In the genomic region with DNA sequence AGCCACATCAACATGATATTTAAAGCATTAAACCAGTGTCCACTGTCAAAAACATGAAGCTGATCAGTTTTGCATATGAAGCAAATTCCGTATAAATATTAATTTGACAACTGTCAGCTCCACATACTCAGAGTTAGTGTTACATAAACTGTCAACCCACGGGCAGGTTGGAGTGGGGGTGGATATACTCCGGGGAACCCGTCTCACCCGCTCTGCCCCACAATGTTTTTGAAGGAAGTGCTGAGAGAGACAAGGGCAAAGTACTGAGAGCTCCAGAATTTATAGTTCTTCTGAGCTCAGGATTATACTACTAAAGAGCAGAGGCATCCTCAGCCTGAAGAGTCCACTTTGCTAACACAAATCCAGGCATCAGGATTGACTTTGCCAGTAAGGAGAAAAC, we compare ENCODE assay signal across 21 mouse cellular contexts.
DNase-seq lines count a peak whose midpoint lies in the region; ATAC-seq and TF ChIP-seq lines count a peak whose summit lies in the region.
"Had no signal": no experiment of that assay in that cellular context is flagged by ENCODE, and none has a peak within 500 bp of the region (broad histone marks: within the 10 kb centered on the region; RNA-seq: fewer than 3 reads in every experiment).

No protein-coding gene starts in this region.

- H3K4me3 ChIP-seq in hindbrain, postnatal 0 days (ENCODE audit: low read length), result no peak overlapping the region
- H3K4me3 ChIP-seq: embryonic facial prominence, embryonic 15.5 days; limb, embryonic 13.5 days; liver, embryonic 12.5 days; midbrain, embryonic 10.5 days; stomach, embryonic 15.5 days had no signal

- no peaks in the 10 kb centered on the region for H3K9me3 ChIP-seq in hindbrain, postnatal 0 days (ENCODE audit: low read length)
- H3K9me3 ChIP-seq: embryonic facial prominence, embryonic 15.5 days; limb, embryonic 13.5 days; liver, embryonic 12.5 days; midbrain, embryonic 10.5 days; stomach, embryonic 15.5 days had no signal

- no peak for TF ChIP-seq CTCF in hindbrain, postnatal 0 days (IDR thresholded peaks at IDR 0.05; ENCODE audit: low read depth)

- no peaks in the 10 kb centered on the region for H3K36me3 ChIP-seq in hindbrain, postnatal 0 days (ENCODE audit: insufficient read depth, low read length)
- H3K36me3 ChIP-seq: embryonic facial prominence, embryonic 15.5 days; limb, embryonic 13.5 days; liver, embryonic 12.5 days; midbrain, embryonic 10.5 days; stomach, embryonic 15.5 days had no signal

- no peak overlapping the region for H3K9ac ChIP-seq in hindbrain, postnatal 0 days (replicated peaks; ENCODE audit: low read length)
- H3K9ac ChIP-seq: embryonic facial prominence, embryonic 15.5 days; limb, embryonic 13.5 days; liver, embryonic 12.5 days; stomach, embryonic 15.5 days had no signal

- no peak overlapping the region for H3K4me2 ChIP-seq in hindbrain, postnatal 0 days (ENCODE audit: low read depth, low read length)
- H3K4me2 ChIP-seq: embryonic facial prominence, embryonic 15.5 days; heart, embryonic 11.5 days; limb, embryonic 13.5 days; liver, embryonic 12.5 days; stomach, embryonic 15.5 days had no signal

- DNase-seq in frontal cortex, postnatal 10 days (ENCODE audit: low spot score in 2 of 2), result no peak
- DNase-seq in layer of hippocampus, adult 18-20 months (ENCODE audit: low spot score in 2 of 2), result peak; percentile 16 to 68
- no peak for DNase-seq in layer of hippocampus, postnatal 10 days (ENCODE audit: low spot score in 2 of 2)
- peak; percentile 30 for DNase-seq in brain, adult 2 months (ENCODE audit: low read depth, low spot score)
- peak; percentile 23 to 47 for DNase-seq in kidney, postnatal 36 days
- no peak for DNase-seq in hindbrain, postnatal 0 days (ENCODE audit: low spot score)
- DNase-seq: adrenal gland, postnatal 14 days; cerebellum, adult 9-11 months; gastrocnemius, postnatal 14 days; lung, adult 18-20 months; lung, postnatal 10 days; thymus, postnatal 36 days had no signal

- no peaks in the 10 kb centered on the region for H3K4me1 ChIP-seq in hindbrain, postnatal 0 days (ENCODE audit: insufficient read depth, low read length)
- H3K4me1 ChIP-seq: embryonic facial prominence, embryonic 15.5 days; limb, embryonic 13.5 days; liver, embryonic 12.5 days; midbrain, embryonic 10.5 days; stomach, embryonic 15.5 days had no signal

- ATAC-seq in frontal cortex, adult (ENCODE audit: low TSS enrichment), result peak; percentile 59
- ATAC-seq in hindbrain, postnatal 0 days, result no peak
- ATAC-seq: forebrain, embryonic 14.5 days; intestine, postnatal 0 days; liver, embryonic 12.5 days had no signal

- 84% methylated on average over 5 of the region's 5 CpGs for WGBS in hindbrain, postnatal 0 days

- no peaks in the 10 kb centered on the region for H3K27me3 ChIP-seq in hindbrain, postnatal 0 days (ENCODE audit: insufficient read depth, low read length)
- H3K27me3 ChIP-seq: embryonic facial prominence, embryonic 15.5 days; limb, embryonic 13.5 days; liver, embryonic 12.5 days; stomach, embryonic 15.5 days had no signal

- no peak overlapping the region for H3K27ac ChIP-seq in hindbrain, postnatal 0 days
- H3K27ac ChIP-seq: embryonic facial prominence, embryonic 15.5 days; limb, embryonic 13.5 days; liver, embryonic 12.5 days; midbrain, embryonic 10.5 days; stomach, embryonic 15.5 days had no signal

Comparison
In these comparisons a context has a peak if more than half of its experiments do, and no peak if none do; other contexts are left out.
1. DNase-seq: peak in layer of hippocampus, adult 18-20 months (2 of 2), brain, adult 2 months (single experiment) and kidney, postnatal 36 days (2 of 2); none in frontal cortex, postnatal 10 days (0 of 2), layer of hippocampus, postnatal 10 days (0 of 2) and hindbrain, postnatal 0 days (single experiment).